Mouse (Mus musculus) heart, adult 11 months (tissue): ENCODE measurements at regions not wholly inside any gene's neighbourhood (a gene's known extent, or its start where the extent isn't known, plus 50 kb on each side); places are given as distances from the start of the nearest gene placed in this dataset.

Experiments
- DNase-seq: peaks from one replicate; pipeline ENCODE4 v3.0.0; 2022

GRCm38 (mm10) chr19:26484322-26484721, 120.5 kb upstream of the Smarca2 start:
- peak; percentile 12 for DNase-seq

GRCm38 (mm10) chr19:26492806-26493205, 112.0 kb upstream of the Smarca2 start:
- peak; percentile 28 for DNase-seq

DNA sequence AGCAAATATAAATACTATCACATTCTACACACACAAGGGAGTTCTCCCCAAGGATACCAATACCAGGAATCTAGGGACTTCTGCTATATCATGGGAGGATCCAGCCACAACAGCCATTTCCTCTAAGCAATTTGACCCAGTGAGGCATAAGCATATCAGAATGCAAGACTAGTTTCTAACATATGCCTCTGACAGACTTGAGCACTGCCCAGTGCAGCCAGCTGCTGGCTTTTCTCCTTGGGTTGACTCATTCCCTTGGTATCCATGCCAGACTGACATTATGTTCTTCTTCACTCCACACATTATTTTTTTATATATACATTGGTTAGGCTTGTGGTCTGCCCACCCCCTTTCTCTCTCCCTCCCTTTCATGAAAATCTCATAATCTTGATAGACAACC, 103.8 kb upstream of the Smarca2 start:
- DNase-seq = peak; percentile 63

DNA sequence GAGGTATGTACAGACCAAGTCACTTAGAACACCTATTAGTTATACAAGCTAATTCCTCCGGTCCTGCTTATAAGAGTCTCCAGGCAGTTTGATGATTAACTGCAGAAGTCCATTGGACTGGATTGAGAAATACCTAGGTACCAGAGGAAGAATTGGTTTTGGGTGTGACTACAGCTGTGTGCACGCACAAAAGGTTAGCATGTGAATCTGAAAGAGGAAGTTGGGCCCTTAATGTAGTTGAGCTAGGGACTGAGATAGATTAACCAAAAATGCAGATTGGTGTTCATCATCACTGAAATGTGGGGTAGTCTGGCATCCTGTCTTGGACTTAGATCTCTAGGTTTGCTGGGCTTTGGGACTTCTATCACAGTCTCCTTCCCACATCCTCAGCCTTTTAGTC, 100.8 kb upstream of the Smarca2 start:
- peak; percentile 13 for DNase-seq

- DNase-seq = peak; percentile 56
Measured at GRCm38 (mm10) chr19:26506802-26507201, 98.0 kb upstream of the Smarca2 start.

DNA sequence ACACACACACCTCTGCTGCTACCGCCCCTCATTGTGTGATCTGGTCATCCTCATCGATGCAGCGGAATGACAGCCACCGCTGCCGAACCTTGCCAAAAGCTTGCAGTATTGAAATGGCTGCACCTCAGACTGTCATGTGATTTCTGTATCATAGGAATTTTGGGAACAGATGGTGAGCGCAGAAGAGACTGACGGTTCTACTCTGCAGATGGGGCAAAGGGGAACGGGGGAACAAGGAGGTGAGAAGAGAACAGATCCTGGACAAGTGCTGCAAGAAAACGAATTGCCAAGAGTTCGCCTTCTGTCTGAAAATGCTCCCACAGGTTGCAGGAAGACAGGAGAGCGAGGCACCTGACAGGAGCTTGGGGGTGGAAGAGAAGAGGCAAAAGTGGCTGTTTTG, 96.9 kb upstream of the Smarca2 start:
- peak; percentile 19 for DNase-seq

- peak; percentile 74 for DNase-seq
Measured at GRCm38 (mm10) chr19:26508616-26509015, 96.2 kb upstream of the Smarca2 start.

DNA sequence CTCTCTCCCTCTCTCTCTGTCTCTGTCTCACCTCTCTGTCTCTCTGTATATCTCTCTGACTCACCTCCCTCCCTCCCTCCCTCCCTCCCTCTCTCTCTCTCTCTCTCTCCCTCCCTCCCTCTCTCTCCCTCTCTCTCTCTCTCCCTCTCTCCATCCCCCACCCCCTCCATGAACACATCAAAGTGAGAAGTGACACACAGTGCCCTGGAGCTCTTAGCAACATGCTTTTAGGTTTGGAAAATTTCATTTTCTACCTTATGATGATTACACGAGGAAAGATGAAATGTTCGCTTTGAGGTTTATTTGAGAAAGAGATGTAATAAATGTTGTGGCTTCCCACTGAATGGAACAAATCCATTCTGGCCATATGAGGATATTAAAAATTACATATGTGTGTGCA, 95.6 kb upstream of the Smarca2 start:
- no peak for DNase-seq

DNA sequence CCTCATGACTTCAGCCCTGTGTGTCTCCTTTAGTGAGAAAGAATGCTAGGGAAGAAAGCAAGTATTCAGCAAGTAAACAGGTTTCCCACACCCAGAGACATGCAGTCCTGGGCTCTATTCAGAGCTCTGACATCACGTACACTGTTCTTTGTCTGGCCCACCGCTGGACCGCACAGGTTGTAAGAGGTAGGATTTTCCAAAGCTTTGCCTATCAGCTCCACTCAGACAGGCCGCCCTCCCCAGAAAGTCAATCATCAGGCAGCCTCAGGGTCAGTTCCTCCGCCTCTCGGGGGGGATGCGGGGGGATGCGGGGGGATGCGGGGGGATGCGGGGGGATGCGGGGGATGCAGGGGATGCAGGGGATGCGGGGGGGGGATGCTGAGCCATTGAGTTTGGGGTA, 94.7 kb upstream of the Smarca2 start:
- peak; percentile 54 for DNase-seq

DNA sequence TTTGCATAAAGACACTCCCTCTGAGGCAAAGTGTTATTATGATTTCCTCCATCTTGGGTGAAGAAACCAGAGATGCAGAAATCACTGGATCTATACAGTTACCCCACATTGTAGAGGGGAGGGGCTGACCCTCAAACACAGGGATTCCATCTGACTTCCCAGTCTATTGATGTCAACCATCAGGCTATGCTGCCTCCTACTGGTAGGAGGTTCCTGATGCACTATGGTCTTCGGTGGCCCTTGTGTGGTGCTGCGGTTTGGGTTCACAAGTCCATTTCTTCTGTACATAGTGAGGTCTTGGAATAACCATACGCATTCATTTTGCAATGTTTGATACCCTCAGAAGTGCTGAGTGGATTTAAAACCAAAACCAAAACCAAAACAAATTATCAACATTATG, 94.0 kb upstream of the Smarca2 start:
- peak; percentile 19 for DNase-seq

DNA sequence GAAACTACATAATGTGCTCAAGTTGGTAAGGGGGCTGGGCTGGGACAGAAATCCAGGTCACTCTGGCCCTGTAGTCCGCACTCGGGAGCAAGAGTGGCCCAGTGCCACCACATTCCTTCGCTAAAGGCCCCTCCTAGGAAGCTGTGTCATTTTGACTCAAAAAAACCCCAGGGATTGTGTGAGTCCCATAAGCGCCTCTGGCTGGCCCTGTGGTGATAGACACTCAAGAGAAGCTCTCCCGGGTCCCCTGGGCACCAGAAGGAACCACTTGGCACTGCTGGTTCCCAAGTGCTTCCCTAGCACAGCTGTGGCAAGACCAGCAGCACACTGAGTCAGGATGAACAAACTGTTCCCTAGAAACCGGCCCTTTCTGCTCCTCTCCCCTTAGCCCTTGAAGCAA, 93.1 kb upstream of the Smarca2 start:
- peak; percentile 72 for DNase-seq

- no peak for DNase-seq
Measured at GRCm38 (mm10) chr19:26524583-26524982, 80.3 kb upstream of the Smarca2 start.

GRCm38 (mm10) chr19:26531390-26531789, 73.5 kb upstream of the Smarca2 start:
- DNase-seq = no peak

- no peak for DNase-seq
Measured at GRCm38 (mm10) chr19:26532509-26532908, 72.3 kb upstream of the Smarca2 start.

DNA sequence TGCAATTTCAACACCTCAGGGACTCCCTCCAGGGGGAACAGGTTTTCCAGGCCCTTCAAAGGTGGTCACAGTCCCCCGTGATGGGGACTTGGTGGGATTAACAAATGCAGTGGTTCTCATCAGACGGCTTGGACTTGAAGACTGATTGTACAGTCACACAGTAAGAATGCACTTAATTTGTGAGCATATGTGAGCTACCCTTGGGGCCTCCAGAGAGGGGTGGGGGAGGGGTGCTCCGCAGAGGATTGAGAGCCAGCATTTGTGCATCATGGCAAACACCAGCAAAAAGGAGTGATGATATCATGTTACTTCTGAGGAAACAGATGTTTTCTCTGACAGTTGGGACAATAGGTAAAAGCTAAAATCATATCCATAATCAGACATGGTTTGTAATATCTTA, 59.2 kb upstream of the Smarca2 start:
- peak; percentile 64 for DNase-seq

GRCm38 (mm10) chr19:26547522-26547921, 57.3 kb upstream of the Smarca2 start:
- peak; percentile 23 for DNase-seq

GRCm38 (mm10) chr19:26548562-26549270, 56.1 kb upstream of the Smarca2 start:
- DNase-seq = peak; percentile 63

- DNase-seq = no peak
Measured at GRCm38 (mm10) chr19:26550299-26550698, 54.6 kb upstream of the Smarca2 start.
